Mouse (Mus musculus) heart, embryonic 10.5 days (tissue): ENCODE results near the gene Vps4b. TPM values are rescaled to one million over a fixed set of nuclear protein-coding genes. Genes with fewer than 3 reads are reported as not detected.
"Not testable (repeated sequence)": the region's sequence is repeated elsewhere in the genome, so short reads cannot be mapped to it uniquely, and the experiment has no call there.

ENCODE experiments used
- DNase-seq: peaks from one replicate; pipeline ENCODE4 v3.0.0-alpha.2; 2017; ENCODE audit warnings: low spot score
- H3K27ac ChIP-seq: fragments of 300-500 bp; sonication (generic); 2 replicates; pipeline ENCODE4 v1.5.1; 2016; ENCODE audit warnings: mild to moderate bottlenecking
- H3K27me3 ChIP-seq: fragments of 300-500 bp; sonication (generic); 2 replicates; pipeline ENCODE4 v1.6.1; 2016; ENCODE audit warnings: mild to moderate bottlenecking; ENCODE audit not compliant: poor library complexity, insufficient read depth, severe bottlenecking
- H3K36me3 ChIP-seq: fragments of 300-500 bp; sonication (generic); 2 replicates; pipeline ENCODE4 v1.6.1; 2016; ENCODE audit warnings: mild to moderate bottlenecking, moderate library complexity
- H3K4me1 ChIP-seq: fragments of 300-500 bp; sonication (generic); 2 replicates; pipeline ENCODE4 v1.6.1; 2016; ENCODE audit warnings: mild to moderate bottlenecking
- H3K4me3 ChIP-seq: fragments of 300-500 bp; sonication (generic); 2 replicates; pipeline ENCODE4 v1.5.1; 2016; ENCODE audit warnings: mild to moderate bottlenecking, moderate library complexity
- H3K9me3 ChIP-seq: fragments of 300-500 bp; sonication (generic); 2 replicates; pipeline ENCODE4 v1.6.1; 2016; ENCODE audit warnings: mild to moderate bottlenecking, moderate library complexity
- WGBS: fragments of 180-500 bp; shearing (Covaris S2); methylation state at CpG from one replicate; pipeline ENCODE4 v1.1.7; 2016; 5-methylcytosine and 5-hydroxymethylcytosine counted together
- polyA plus RNA-seq: library from polyadenylated mRNA; unstranded; fragments of >200 nt; fragmentation: Nextera tagmentation; extraction: Ambion mirVana; gene quantifications from 2 replicates; pipeline ENCODE4 v1.2.1, GENCODE M21; 2016

Vps4b gene
- polyA plus RNA-seq, 1 experiment from 2014 or later = 60.7 TPM

GRCm38 (mm10) chr1:106740735-106741134, 55.8 kb downstream of the Vps4b start:
- no peaks in the 10 kb centered on the region for H3K4me1 ChIP-seq
- H3K4me3 ChIP-seq = no peak overlapping the region
- H3K27ac ChIP-seq = no peak overlapping the region
- WGBS = 90% methylated on average over 4 of the region's 4 CpGs
- DNase-seq = peak; percentile 50
- H3K36me3 ChIP-seq = peaks cover 17% of the 10 kb centered on the region
- no peaks in the 10 kb centered on the region for H3K27me3 ChIP-seq
- no peaks in the 10 kb centered on the region for H3K9me3 ChIP-seq

- no peak overlapping the region for H3K4me3 ChIP-seq
- no peak overlapping the region for H3K27ac ChIP-seq
- H3K9me3 ChIP-seq = no peaks in the 10 kb centered on the region
- 87% methylated on average over 5 of the region's 5 CpGs for WGBS
- H3K36me3 ChIP-seq = peaks cover 17% of the 10 kb centered on the region
- H3K27me3 ChIP-seq = no peaks in the 10 kb centered on the region
- no peaks in the 10 kb centered on the region for H3K4me1 ChIP-seq
- DNase-seq = peak; percentile 62
Observed at GRCm38 (mm10) chr1:106739810-106740209, 56.7 kb downstream of the Vps4b start.

- H3K27ac ChIP-seq = no peak overlapping the region
- WGBS = 87% methylated on average over 3 of the region's 3 CpGs
- no peaks in the 10 kb centered on the region for H3K4me1 ChIP-seq
- H3K9me3 ChIP-seq = no peaks in the 10 kb centered on the region
- H3K36me3 ChIP-seq = peaks cover 28% of the 10 kb centered on the region
- no peak overlapping the region for H3K4me3 ChIP-seq
- no peak for DNase-seq
- H3K27me3 ChIP-seq = no peaks in the 10 kb centered on the region
Observed at GRCm38 (mm10) chr1:106738092-106738491, 58.4 kb downstream of the Vps4b start.

GRCm38 (mm10) chr1:106736211-106736610, 60.3 kb downstream of the Vps4b start:
- H3K4me3 ChIP-seq = no peak overlapping the region
- no peaks in the 10 kb centered on the region for H3K9me3 ChIP-seq
- H3K36me3 ChIP-seq = peaks cover 26% of the 10 kb centered on the region
- no peaks in the 10 kb centered on the region for H3K4me1 ChIP-seq
- no peak overlapping the region for H3K27ac ChIP-seq
- no peak for DNase-seq
- no peaks in the 10 kb centered on the region for H3K27me3 ChIP-seq
- WGBS = 92% methylated on average over 8 of the region's 8 CpGs

- WGBS = 76% methylated on average over 2 of the region's 2 CpGs
- no peak for DNase-seq
- Histone ChIP-seq H3K36me3 (peaks cover 24% of the 10 kb centered on the region), H3K9me3 (no peaks in the 10 kb centered on the region), H3K27ac (no peak overlapping the region), H3K4me3 (no peak overlapping the region), H3K27me3 (no peaks in the 10 kb centered on the region), H3K4me1 (no peaks in the 10 kb centered on the region)
Observed at GRCm38 (mm10) chr1:106735586-106735985, 60.9 kb downstream of the Vps4b start.

GRCm38 (mm10) chr1:106722061-106722460, 74.5 kb downstream of the Vps4b start:
- 40% methylated on average over 5 of the region's 5 CpGs for WGBS
- DNase-seq = no peak
- no peaks in the 10 kb centered on the region for H3K27me3 ChIP-seq
- no peaks in the 10 kb centered on the region for H3K4me1 ChIP-seq
- no peak overlapping the region for H3K27ac ChIP-seq
- no peak overlapping the region for H3K4me3 ChIP-seq
- H3K9me3 ChIP-seq = no peaks in the 10 kb centered on the region
- H3K36me3 ChIP-seq = 0 out of 2 replicates have a peak, but pooled peaks cover 3% of the 10 kb centered on the region

GRCm38 (mm10) chr1:106717736-106718135, 78.8 kb downstream of the Vps4b start:
- not testable (repeated sequence) for H3K27ac ChIP-seq, H3K27me3 ChIP-seq, H3K4me1 ChIP-seq, H3K9me3 ChIP-seq, H3K4me3 ChIP-seq, H3K36me3 ChIP-seq, DNase-seq
- 72% methylated on average over 7 of the region's 7 CpGs for WGBS

GRCm38 (mm10) chr1:106717071-106717601, 79.4 kb downstream of the Vps4b start:
- no peaks in the 10 kb centered on the region for H3K9me3 ChIP-seq
- peaks cover 5% of the 10 kb centered on the region for H3K4me1 ChIP-seq
- no peaks in the 10 kb centered on the region for H3K36me3 ChIP-seq
- H3K27me3 ChIP-seq = no peaks in the 10 kb centered on the region
- H3K27ac ChIP-seq = no peak overlapping the region; the same call in 1 of the 2 replicates
- H3K4me3 ChIP-seq = no peak overlapping the region
- DNase-seq = peak; percentile 80
- WGBS = 38% methylated on average over 7 of the region's 7 CpGs

GRCm38 (mm10) chr1:106716141-106716540, 80.4 kb downstream of the Vps4b start:
- WGBS = 91% methylated on average over 3 of the region's 3 CpGs
- Histone ChIP-seq H3K4me1 (peaks cover 13% of the 10 kb centered on the region), H3K27ac (no peak overlapping the region)

GRCm38 (mm10) chr1:106715111-106716083, 81.1 kb downstream of the Vps4b start:
- Histone ChIP-seq H3K4me3 (peak overlapping the region; percentile 85), H3K27ac (peak overlapping the region; percentile 96; the same call in 1 of the 2 replicates), H3K9me3 (no peaks in the 10 kb centered on the region), H3K36me3 (no peaks in the 10 kb centered on the region), H3K27me3 (no peaks in the 10 kb centered on the region), H3K4me1 (peaks cover 13% of the 10 kb centered on the region)
- DNase-seq = no peak
- WGBS = 82% methylated on average over 13 of the region's 13 CpGs

More at GRCm38 (mm10) chr1:106716141-106716540, 80.4 kb downstream of the Vps4b start:
- Histone ChIP-seq H3K9me3 (no peaks in the 10 kb centered on the region), H3K4me3 (no peak overlapping the region), H3K27me3 (no peaks in the 10 kb centered on the region), H3K36me3 (no peaks in the 10 kb centered on the region)
- DNase-seq = no peak

- no peaks in the 10 kb centered on the region for H3K27me3 ChIP-seq
- H3K27ac ChIP-seq = peak overlapping the region; percentile 96
- no peaks in the 10 kb centered on the region for H3K9me3 ChIP-seq
- 7% methylated on average over 21 of the region's 21 CpGs for whole genome bisulfite sequencing
- DNase-seq = no peak
- peak overlapping the region; percentile 85 for H3K4me3 ChIP-seq
- H3K36me3 ChIP-seq = no peaks in the 10 kb centered on the region
- peaks cover 13% of the 10 kb centered on the region for H3K4me1 ChIP-seq
Observed at GRCm38 (mm10) chr1:106714530-106714981, 82.0 kb downstream of the Vps4b start.
